In the genomic region with DNA sequence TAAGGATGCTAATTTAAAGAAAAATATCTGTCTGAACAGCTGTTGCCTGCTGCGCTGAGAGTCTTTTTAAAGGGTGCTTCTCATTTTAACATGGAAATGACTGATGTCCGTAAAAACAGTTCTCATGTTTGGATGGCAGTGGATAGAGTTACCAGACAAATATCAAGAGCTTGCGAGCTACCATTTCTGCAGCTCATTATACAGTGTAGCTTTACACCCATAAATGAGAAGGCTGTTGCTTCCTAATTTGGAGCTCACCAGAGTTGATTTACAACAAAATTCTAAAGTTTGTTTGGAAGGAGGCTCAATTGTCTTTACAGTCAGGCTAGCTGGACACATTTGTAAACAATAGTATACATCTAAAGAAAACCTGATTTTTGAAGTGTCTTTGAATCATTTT, we compare ENCODE assay signal across 27 mouse cellular contexts. TPM values are rescaled to one million over a fixed set of nuclear protein-coding genes. Genes with fewer than 3 reads are reported as not detected.
A peak's percentile ranks its signal among the peaks of the same experiment; 100 is the strongest.
DNase-seq lines count a peak whose midpoint lies in the region; ATAC-seq and TF ChIP-seq lines count a peak whose summit lies in the region.
"Had no signal": no experiment of that assay in that cellular context is flagged by ENCODE, and none has a peak within 500 bp of the region (broad histone marks: within the 10 kb centered on the region; RNA-seq: fewer than 3 reads in every experiment).

No protein-coding gene starts in this region.

- H3K27me3 ChIP-seq in embryonic facial prominence, embryonic 14.5 days (replicated peaks; ENCODE audit: control insufficient read depth, insufficient read depth, low read length), result no peaks in the 10 kb centered on the region
- H3K27me3 ChIP-seq in embryonic facial prominence, embryonic 10.5 days (replicated peaks; ENCODE audit: low read depth, poor library complexity, severe bottlenecking), result no peaks in the 10 kb centered on the region
- H3K27me3 ChIP-seq in kidney, postnatal 0 days (ENCODE audit: insufficient read depth, low read length), result no peaks in the 10 kb centered on the region
- H3K27me3 ChIP-seq: embryonic facial prominence, embryonic 13.5 days; forebrain, embryonic 13.5 days; heart, embryonic 13.5 days had no signal

- H3K4me1 ChIP-seq in embryonic facial prominence, embryonic 14.5 days (ENCODE audit: control insufficient read depth, insufficient read depth, low read length), result no peaks in the 10 kb centered on the region
- no peaks in the 10 kb centered on the region for H3K4me1 ChIP-seq in embryonic facial prominence, embryonic 10.5 days
- no peaks in the 10 kb centered on the region for H3K4me1 ChIP-seq in kidney, postnatal 0 days (replicated peaks; ENCODE audit: insufficient read depth, low read length)
- H3K4me1 ChIP-seq: embryonic facial prominence, embryonic 13.5 days; forebrain, embryonic 10.5 days; forebrain, embryonic 13.5 days; heart, embryonic 10.5 days; heart, embryonic 13.5 days had no signal

- DNase-seq in embryonic facial prominence, embryonic 14.5 days (ENCODE audit: low spot score), result peak; percentile 9
- no peak for DNase-seq in embryonic facial prominence, embryonic 10.5 days (ENCODE audit: low spot score)
- no peak for DNase-seq in gastrocnemius, adult 2 months
- DNase-seq in gastrocnemius, postnatal 4 days (ENCODE audit: low spot score in 2 of 2), result no peak
- DNase-seq in kidney, postnatal 0 days (ENCODE audit: low spot score), result peak; percentile 49
- no peak for DNase-seq in kidney, postnatal 25 days
- DNase-seq in brain, embryonic 14.5 days (ENCODE audit: low read depth), result peak; percentile 19
- no peak for DNase-seq in cerebellum, postnatal 4 days (ENCODE audit: low spot score in 2 of 2)
- DNase-seq: adrenal gland, adult 8-10 months; adrenal gland, postnatal 25 days; cerebellum, adult 18-20 months; cerebellum, adult 9-10 months; cerebellum, postnatal 14 days; gastrocnemius, postnatal 25 days; heart, adult 2 months; heart, postnatal 14 days; heart, postnatal 4 days had no signal

- no peak overlapping the region for H3K4me3 ChIP-seq in embryonic facial prominence, embryonic 14.5 days (ENCODE audit: low read depth, low read length)
- H3K4me3 ChIP-seq in embryonic facial prominence, embryonic 10.5 days, result no peak overlapping the region
- H3K4me3 ChIP-seq in gastrocnemius, adult 2 months, result peak overlapping the region; percentile 19
- H3K4me3 ChIP-seq in kidney, postnatal 0 days (replicated peaks; ENCODE audit: low read depth, low read length), result no peak overlapping the region
- H3K4me3 ChIP-seq: embryonic facial prominence, embryonic 13.5 days; forebrain, embryonic 10.5 days; forebrain, embryonic 13.5 days; heart, adult 2 months; heart, embryonic 10.5 days; heart, embryonic 13.5 days had no signal

- intact Hi-C loops in gastrocnemius, adult 2 months (cut with DNase I), result no loop called here

- 41% methylated on average over 3 of the region's 3 CpGs for WGBS in embryonic facial prominence, embryonic 14.5 days
- 60% methylated on average over 3 of the region's 3 CpGs for WGBS in embryonic facial prominence, embryonic 10.5 days
- WGBS in kidney, postnatal 0 days, result 31% methylated on average over 3 of the region's 3 CpGs

- H3K9me3 ChIP-seq in embryonic facial prominence, embryonic 14.5 days (ENCODE audit: control insufficient read depth, low read length), result no peaks in the 10 kb centered on the region
- no peaks in the 10 kb centered on the region for H3K9me3 ChIP-seq in embryonic facial prominence, embryonic 10.5 days
- H3K9me3 ChIP-seq in kidney, postnatal 0 days (replicated peaks; ENCODE audit: low read length), result no peaks in the 10 kb centered on the region
- H3K9me3 ChIP-seq: embryonic facial prominence, embryonic 13.5 days; forebrain, embryonic 10.5 days; forebrain, embryonic 13.5 days; heart, embryonic 10.5 days; heart, embryonic 13.5 days had no signal

- H3K9ac ChIP-seq in embryonic facial prominence, embryonic 14.5 days (ENCODE audit: low read depth, low read length), result no peak overlapping the region
- H3K9ac ChIP-seq in kidney, postnatal 0 days (ENCODE audit: low read depth, low read length), result no peak overlapping the region
- H3K9ac ChIP-seq: embryonic facial prominence, embryonic 13.5 days; forebrain, embryonic 13.5 days; heart, embryonic 13.5 days; hindbrain, embryonic 14.5 days had no signal

- TF ChIP-seq CTCF in gastrocnemius, adult 2 months (IDR thresholded peaks at IDR 0.05), result no peak
- no peak for TF ChIP-seq CTCF in kidney, postnatal 0 days (IDR thresholded peaks at IDR 0.05; ENCODE audit: low read depth)
- no peak for TF ChIP-seq CTCF in brain, embryonic 14.5 days (IDR thresholded peaks at IDR 0.05; ENCODE audit: borderline replicate concordance, extremely low read depth, insufficient read depth, insufficient read length)

- no peak overlapping the region for H3K4me2 ChIP-seq in embryonic facial prominence, embryonic 14.5 days (ENCODE audit: low read depth, low read length)
- H3K4me2 ChIP-seq in kidney, postnatal 0 days (ENCODE audit: low read length), result no peak overlapping the region
- H3K4me2 ChIP-seq: embryonic facial prominence, embryonic 13.5 days; forebrain, embryonic 13.5 days; heart, embryonic 13.5 days; hindbrain, embryonic 14.5 days had no signal

- no peak for TF ChIP-seq POLR2A in brain, embryonic 14.5 days (IDR thresholded peaks at IDR 0.05; ENCODE audit: borderline replicate concordance, extremely low read depth, insufficient read depth, insufficient read length, poor library complexity, severe bottlenecking)

- H3K27ac ChIP-seq in embryonic facial prominence, embryonic 14.5 days (replicated peaks; ENCODE audit: low read depth, low read length), result no peak overlapping the region
- H3K27ac ChIP-seq in embryonic facial prominence, embryonic 10.5 days (replicated peaks), result no peak overlapping the region
- peak overlapping the region; percentile 66 for H3K27ac ChIP-seq in gastrocnemius, adult 2 months
- no peak overlapping the region for H3K27ac ChIP-seq in kidney, postnatal 0 days
- H3K27ac ChIP-seq: embryonic facial prominence, embryonic 13.5 days; forebrain, embryonic 10.5 days; forebrain, embryonic 13.5 days; heart, adult 2 months; heart, embryonic 10.5 days; heart, embryonic 13.5 days; hindbrain, embryonic 14.5 days; hindbrain, postnatal 0 days had no signal

- ATAC-seq in embryonic facial prominence, embryonic 14.5 days (ENCODE audit: low read depth), result 0 out of 2 replicates have a peak, but pooled peaks have one; percentile 9
- no peak for ATAC-seq in kidney, postnatal 0 days (replicated peaks; ENCODE audit: low FRiP score, low read depth)
- ATAC-seq: activated CD4-positive, CD25-positive, alpha-beta regulatory T cell, adult 4 months; forebrain, embryonic 13.5 days; hindbrain, postnatal 0 days; inflammation-experienced regulatory T-cells, adult 6 months had no signal

- no peaks in the 10 kb centered on the region for H3K36me3 ChIP-seq in embryonic facial prominence, embryonic 14.5 days (ENCODE audit: control insufficient read depth, insufficient read depth, low read length)
- no peaks in the 10 kb centered on the region for H3K36me3 ChIP-seq in embryonic facial prominence, embryonic 10.5 days (replicated peaks)
- H3K36me3 ChIP-seq in kidney, postnatal 0 days (ENCODE audit: insufficient read depth, low read length), result no peaks in the 10 kb centered on the region
- H3K36me3 ChIP-seq: embryonic facial prominence, embryonic 13.5 days; forebrain, embryonic 10.5 days; heart, embryonic 10.5 days; heart, embryonic 13.5 days had no signal

RNA-seq across cellular contexts. Expression of a gene that starts 28.0 kb away (rescaled TPM):
- polyA plus RNA-seq in embryonic facial prominence, embryonic 14.5 days (2014; fragmentation: Nextera tagmentation; extraction: Ambion mirVana), result 33.0 and 34.0 TPM in 2 replicates
- polyA plus RNA-seq in embryonic facial prominence, embryonic 10.5 days (2016; fragmentation: Nextera tagmentation; extraction: Ambion mirVana), result 6.0 and 8.2 TPM in 2 replicates
- total RNA-seq in gastrocnemius, adult 2 months (2021), result 100 to 1,000 TPM; 254 to 283 TPM
- total RNA-seq in gastrocnemius, postnatal 4 days (2021), result 100 to 1,000 TPM; 199 to 207 TPM
- 9.7 and 10.3 TPM in 2 replicates for polyA plus RNA-seq in kidney, postnatal 0 days (2015; fragmentation: Nextera tagmentation; extraction: Ambion mirVana)
- 40.6 and 43.3 TPM in 2 replicates for polyA plus RNA-seq in brain, embryonic 14.5 days (2012; rRNA removed)
- total RNA-seq: granulocyte monocyte progenitor cell, adult 5-6 weeks had no signal
- polyA plus RNA-seq: inflammation-experienced regulatory T-cells, adult 6 months had no signal

Comparison
In these comparisons a context has a peak if more than half of its experiments do, and no peak if none do; other contexts are left out.
1. DNase-seq: peak in embryonic facial prominence, embryonic 14.5 days (single experiment), kidney, postnatal 0 days (single experiment) and brain, embryonic 14.5 days (single experiment); none in embryonic facial prominence, embryonic 10.5 days (single experiment), gastrocnemius, adult 2 months (single experiment), gastrocnemius, postnatal 4 days (0 of 2), kidney, postnatal 25 days (0 of 2) and cerebellum, postnatal 4 days (0 of 2).